Mouse (Mus musculus) heart, embryonic 16.5 days (tissue): ENCODE data around the gene Actr8. TPM values are rescaled to one million over a fixed set of nuclear protein-coding genes. Genes with fewer than 3 reads are reported as not detected.
A peak's percentile ranks its signal among the peaks of the same experiment; 100 is the strongest.

Source experiments
- ATAC-seq: fragments of 200-750 bp; cut with Nextera tagmentation; replicated peaks from 2 replicates; pipeline ENCODE4 v1.8.0; 2017; ENCODE audit warnings: moderate number of reproducible peaks; ENCODE audit not compliant: insufficient read depth, low FRiP score; ENCODE audit errors: extremely low read depth
- H3K27ac ChIP-seq: fragments of 300-500 bp; sonication (generic); 2 replicates; pipeline ENCODE4 v1.5.1; 2014; ENCODE audit warnings: mild to moderate bottlenecking, low read length, control low read depth, moderate library complexity
- H3K27me3 ChIP-seq: fragments of 300-500 bp; sonication (generic); 2 replicates; pipeline ENCODE4 v1.6.1; 2014; ENCODE audit warnings: low read length, mixed read lengths; ENCODE audit not compliant: control insufficient read depth, insufficient read depth
- H3K36me3 ChIP-seq: fragments of 300-500 bp; sonication (generic); 2 replicates; pipeline ENCODE4 v1.6.1; 2014; ENCODE audit not compliant: control insufficient read depth, insufficient read depth
- H3K4me1 ChIP-seq: fragments of 300-500 bp; sonication (generic); 2 replicates; pipeline ENCODE4 v1.6.1; 2014; ENCODE audit warnings: low read length, mixed read lengths; ENCODE audit not compliant: control insufficient read depth, insufficient read depth
- H3K4me2 ChIP-seq: fragments of 300-500 bp; sonication (generic); 2 replicates; pipeline ENCODE4 v1.6.1; 2014; ENCODE audit warnings: low read depth, mild to moderate bottlenecking, control low read depth, low read length
- H3K4me3 ChIP-seq: fragments of 300-500 bp; sonication (generic); 2 replicates; pipeline ENCODE4 v1.5.1; 2014; ENCODE audit warnings: mild to moderate bottlenecking, control low read depth, low read length
- H3K9ac ChIP-seq: fragments of 300-500 bp; sonication (generic); 2 replicates; pipeline ENCODE4 v1.6.1; 2014; ENCODE audit warnings: low read length, control low read depth
- H3K9me3 ChIP-seq: fragments of 300-500 bp; sonication (generic); replicated peaks from 2 replicates; pipeline ENCODE4 v1.6.1; 2016; ENCODE audit warnings: low read length; ENCODE audit not compliant: control insufficient read depth
- WGBS: fragments of 180-500 bp; shearing (Covaris S2); extraction: QIAGEN DNeasy Blood & Tissue Kit; methylation state at CpG from one replicate; pipeline ENCODE4 v1.1.7; 2014; 5-methylcytosine and 5-hydroxymethylcytosine counted together
- polyA plus RNA-seq: library from polyadenylated mRNA; unstranded; fragments of >200 nt; fragmentation: Nextera tagmentation; extraction: Ambion mirVana; gene quantifications from 2 replicates; pipeline ENCODE4 v1.2.1, GENCODE M21; 2015

Gene Actr8
- polyA plus RNA-seq, 1 experiment from 2014 or later = 54.2 TPM

DNA sequence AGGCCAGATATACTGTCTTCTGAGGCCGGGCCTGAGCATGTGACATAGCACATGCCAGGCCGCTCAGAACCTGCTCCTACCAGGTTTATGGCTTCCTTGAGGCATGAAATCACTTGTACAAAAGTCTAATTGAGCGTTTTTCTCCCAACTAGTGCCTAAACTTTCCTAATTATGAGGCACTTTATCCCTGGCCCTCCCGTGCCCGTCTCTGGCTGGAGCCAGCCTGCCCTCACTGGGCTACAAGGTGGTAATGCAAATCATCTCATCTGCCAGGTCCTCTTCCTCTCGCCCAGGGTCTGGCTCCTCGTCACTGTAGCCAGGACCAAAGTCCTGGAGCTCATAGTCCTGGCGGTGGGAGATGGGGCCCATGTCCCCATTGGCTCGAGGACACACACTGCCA, 63.7 kb downstream of the Actr8 start:
- no peak for ATAC-seq
- peaks cover 12% of the 10 kb centered on the region for H3K4me1 ChIP-seq
- H3K9me3 ChIP-seq = no peaks in the 10 kb centered on the region
- no peaks in the 10 kb centered on the region for H3K36me3 ChIP-seq
- no peaks in the 10 kb centered on the region for H3K27me3 ChIP-seq
- 86% methylated on average over 9 of the region's 9 CpGs for WGBS
- H3K4me2 ChIP-seq = no peak overlapping the region
- H3K27ac ChIP-seq = no peak overlapping the region
- no peak overlapping the region for H3K4me3 ChIP-seq
- H3K9ac ChIP-seq = no peak overlapping the region

DNA sequence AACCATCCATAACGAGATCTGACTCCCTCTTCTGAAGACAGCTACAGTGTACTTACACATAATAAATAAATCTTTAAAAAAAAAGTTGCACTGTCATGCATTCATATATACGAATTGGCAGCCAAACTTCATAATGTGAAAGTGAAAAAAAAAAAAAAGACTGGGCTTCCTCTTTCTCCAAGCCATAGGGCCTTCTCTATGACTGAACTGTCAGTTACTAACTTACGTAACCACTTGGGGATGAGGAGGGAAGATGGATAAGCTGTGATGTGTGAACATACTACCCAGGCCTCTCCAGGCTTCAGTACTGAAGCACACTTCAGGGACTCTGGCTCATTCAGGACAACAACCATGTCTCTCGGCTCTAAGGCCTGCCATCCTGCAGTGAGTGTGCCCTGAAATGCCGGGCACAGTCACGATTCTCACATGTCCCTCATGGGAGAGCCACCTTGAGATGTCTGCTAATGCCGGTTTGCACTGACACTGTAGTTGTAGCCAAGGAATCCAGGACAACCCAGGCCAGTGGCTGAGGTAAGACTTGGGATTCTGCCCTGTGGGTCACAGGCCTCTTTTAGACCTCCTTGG, 65.3 kb downstream of the Actr8 start:
- Histone ChIP-seq H3K4me1 (peaks cover 12% of the 10 kb centered on the region), H3K9ac (no peak overlapping the region), H3K27me3 (no peaks in the 10 kb centered on the region), H3K36me3 (no peaks in the 10 kb centered on the region), H3K4me3 (no peak overlapping the region), H3K9me3 (no peaks in the 10 kb centered on the region), H3K27ac (no peak overlapping the region), H3K4me2 (no peak overlapping the region)
- no peak for ATAC-seq
- 74% methylated on average over 7 of the region's 7 CpGs for WGBS

DNA sequence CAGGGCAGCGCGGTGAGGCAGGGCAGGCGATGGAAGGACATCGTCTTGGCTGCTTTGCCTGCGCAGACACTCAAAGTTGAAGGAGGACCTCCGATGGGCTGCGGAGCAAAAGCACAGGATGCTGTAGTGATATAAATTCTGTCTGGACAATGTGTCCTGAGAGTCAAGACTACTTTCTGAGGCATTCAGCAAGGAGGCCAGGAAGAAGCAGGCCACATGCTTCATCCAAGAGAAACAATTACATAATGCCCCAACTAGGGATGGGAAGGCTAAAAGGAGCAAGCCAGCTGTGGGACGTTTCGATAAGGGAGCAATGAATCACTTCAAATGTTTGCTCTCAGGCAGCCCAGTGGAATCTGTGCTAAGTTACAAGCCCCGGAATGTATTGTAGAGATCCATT, 67.1 kb downstream of the Actr8 start:
- WGBS = 52% methylated on average over 10 of the region's 10 CpGs
- H3K4me2 ChIP-seq = no peak overlapping the region
- peak overlapping the region; percentile 71 for H3K27ac ChIP-seq
- no peaks in the 10 kb centered on the region for H3K9me3 ChIP-seq
- no peak overlapping the region for H3K9ac ChIP-seq
- H3K36me3 ChIP-seq = no peaks in the 10 kb centered on the region
- no peaks in the 10 kb centered on the region for H3K27me3 ChIP-seq
- H3K4me1 ChIP-seq = peaks cover 12% of the 10 kb centered on the region
- peak; percentile 77 for ATAC-seq
- H3K4me3 ChIP-seq = no peak overlapping the region

DNA sequence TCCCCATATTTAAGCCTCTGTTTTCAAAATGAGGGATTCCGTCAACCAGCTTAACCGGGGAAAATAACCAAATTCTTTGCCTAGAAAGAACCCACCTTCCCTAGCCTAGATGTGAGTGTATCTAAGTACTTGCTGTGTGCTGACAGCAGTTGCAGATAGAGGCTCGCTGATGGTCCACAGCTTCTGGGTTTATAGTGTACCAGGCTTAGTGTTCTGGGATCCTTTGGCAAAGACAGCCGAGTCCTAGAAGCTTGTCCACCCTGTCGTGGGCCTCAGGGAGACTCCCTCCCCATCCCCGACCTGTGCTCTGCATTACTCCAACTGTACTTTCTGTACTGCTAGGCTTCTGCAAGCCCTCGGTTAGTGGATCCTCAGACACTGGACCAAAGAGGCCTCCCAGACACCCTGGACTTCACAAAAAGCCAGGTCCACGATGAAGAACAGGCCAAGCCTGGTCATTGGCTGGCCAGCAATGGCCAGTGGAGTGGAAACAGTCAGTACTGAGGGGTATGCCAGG, 67.6 kb downstream of the Actr8 start:
- Histone ChIP-seq H3K9me3 (no peaks in the 10 kb centered on the region), H3K4me1 (peaks cover 12% of the 10 kb centered on the region), H3K27me3 (no peaks in the 10 kb centered on the region), H3K4me2 (no peak overlapping the region), H3K4me3 (no peak overlapping the region), H3K9ac (no peak overlapping the region), H3K36me3 (no peaks in the 10 kb centered on the region), H3K27ac (peak overlapping the region; percentile 41)
- 50% methylated on average over 8 of the region's 8 CpGs for WGBS
- ATAC-seq = peak; percentile 51; the same call in 1 of the 2 replicates

DNA sequence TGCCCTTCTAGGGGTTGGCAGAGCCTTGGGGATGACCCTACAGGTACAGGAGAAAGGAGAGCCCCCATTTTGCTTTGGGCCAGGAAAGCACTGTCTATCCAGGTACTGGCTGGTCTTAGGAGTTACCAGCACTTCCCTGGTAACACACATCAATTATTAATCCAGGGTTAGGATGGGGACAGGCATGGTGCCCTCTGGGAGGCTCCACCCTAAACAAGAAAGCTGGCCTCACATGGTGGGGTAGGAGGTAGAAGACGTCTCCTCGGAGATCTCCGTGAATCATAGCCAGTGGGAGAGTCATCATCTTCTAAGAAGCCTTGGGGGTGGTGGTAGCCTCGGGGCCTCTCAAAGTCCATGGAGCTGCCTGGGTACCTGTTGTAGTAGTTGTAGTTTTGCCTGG, 68.8 kb downstream of the Actr8 start:
- no peaks in the 10 kb centered on the region for H3K9me3 ChIP-seq
- no peak overlapping the region for H3K27ac ChIP-seq
- no peak overlapping the region for H3K4me2 ChIP-seq
- H3K9ac ChIP-seq = no peak overlapping the region
- no peaks in the 10 kb centered on the region for H3K27me3 ChIP-seq
- no peaks in the 10 kb centered on the region for H3K36me3 ChIP-seq
- ATAC-seq = no peak
- H3K4me1 ChIP-seq = peaks cover 12% of the 10 kb centered on the region
- WGBS = 89% methylated on average over 4 of the region's 4 CpGs
- no peak overlapping the region for H3K4me3 ChIP-seq

DNA sequence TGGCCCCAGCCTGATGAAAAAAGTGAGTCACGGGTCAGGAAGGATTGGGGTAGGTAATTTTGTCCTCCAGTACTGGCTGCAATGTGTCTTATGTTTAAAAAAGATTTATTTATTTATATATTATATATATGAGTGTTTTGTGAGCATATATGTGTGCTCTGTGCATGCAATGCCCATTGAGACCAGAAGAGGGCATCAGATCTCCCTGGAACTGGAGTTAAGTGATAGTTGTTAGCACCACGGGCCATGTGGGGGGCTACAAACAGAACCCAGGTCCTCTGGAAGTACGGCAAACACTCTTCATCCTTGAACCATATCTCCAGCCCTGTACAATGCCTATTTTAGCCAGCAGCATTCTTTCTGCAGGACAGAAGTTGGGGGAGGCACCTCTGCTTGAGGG, 69.9 kb downstream of the Actr8 start:
- H3K4me2 ChIP-seq = no peak overlapping the region
- H3K4me3 ChIP-seq = no peak overlapping the region
- H3K9ac ChIP-seq = no peak overlapping the region
- no peak overlapping the region for H3K27ac ChIP-seq
- H3K9me3 ChIP-seq = no peaks in the 10 kb centered on the region
- ATAC-seq = no peak
- no peaks in the 10 kb centered on the region for H3K36me3 ChIP-seq
- WGBS = 86% methylated on average over 3 of the region's 3 CpGs
- peaks cover 12% of the 10 kb centered on the region for H3K4me1 ChIP-seq
- H3K27me3 ChIP-seq = no peaks in the 10 kb centered on the region

DNA sequence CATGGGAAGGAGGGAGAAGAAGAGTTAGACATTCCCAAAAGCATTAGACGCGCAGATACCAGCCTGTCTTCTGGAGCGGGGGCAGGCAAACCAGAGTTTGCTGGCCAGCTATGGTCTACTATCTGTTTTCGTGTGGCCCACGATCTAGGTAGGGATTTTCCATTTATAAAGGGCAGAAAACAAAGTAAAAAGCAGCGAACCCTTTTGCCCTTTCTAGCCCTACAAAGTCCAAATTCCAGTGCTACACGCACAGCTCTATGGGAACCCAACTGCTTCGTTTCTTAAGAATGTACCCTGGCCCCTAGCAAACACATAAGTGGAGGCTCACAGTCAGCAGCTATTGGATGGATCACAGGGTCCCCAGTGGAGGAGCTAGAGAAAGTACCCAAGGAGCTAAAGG, 72.1 kb downstream of the Actr8 start:
- WGBS = 94% methylated on average over 8 of the region's 8 CpGs
- no peaks in the 10 kb centered on the region for H3K27me3 ChIP-seq
- ATAC-seq = no peak

DNA sequence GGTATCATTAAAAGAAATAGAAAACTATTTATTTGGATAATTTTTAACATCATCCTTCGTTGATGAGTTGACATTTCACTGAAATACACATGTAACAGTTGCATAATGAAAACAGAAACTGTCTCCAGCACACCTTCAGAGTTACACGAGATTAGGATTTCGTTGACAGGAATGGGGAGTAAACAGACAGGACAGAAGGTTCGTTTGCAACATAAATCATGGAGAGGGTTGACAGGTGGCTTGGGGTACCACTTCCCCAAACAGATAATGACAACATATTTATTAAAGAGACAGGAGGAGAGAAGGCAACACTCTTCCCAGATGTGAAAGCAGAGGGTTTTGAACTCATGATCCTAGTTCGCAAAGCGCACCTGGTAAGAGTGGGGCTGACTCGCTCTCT, 76.8 kb downstream of the Actr8 start:
- Histone ChIP-seq H3K36me3 (no peaks in the 10 kb centered on the region), H3K4me3 (no peak overlapping the region), H3K27ac (no peak overlapping the region), H3K27me3 (no peaks in the 10 kb centered on the region), H3K4me2 (no peak overlapping the region), H3K4me1 (peaks cover 3% of the 10 kb centered on the region; the same call in 1 of the 2 replicates), H3K9ac (no peak overlapping the region), H3K9me3 (no peaks in the 10 kb centered on the region)
- ATAC-seq = no peak
- 69% methylated on average over 7 of the region's 7 CpGs for WGBS

More for the DNA sequence above, 72.1 kb downstream of the Actr8 start:
- H3K27ac ChIP-seq = no peak overlapping the region
- no peak overlapping the region for H3K9ac ChIP-seq
- H3K4me2 ChIP-seq = no peak overlapping the region
- peaks cover 6% of the 10 kb centered on the region; the same call in 1 of the 2 replicates for H3K4me1 ChIP-seq
- H3K9me3 ChIP-seq = no peaks in the 10 kb centered on the region
- no peaks in the 10 kb centered on the region for H3K36me3 ChIP-seq
- H3K4me3 ChIP-seq = no peak overlapping the region
